ENCODE assay signal across 8 mouse cellular contexts in genomic region chr8:70699834-70700554, GRCm38 (mm10). TPM values are rescaled to one million over a fixed set of nuclear protein-coding genes. Genes with fewer than 3 reads are reported as not detected.
A peak's percentile ranks its signal among the peaks of the same experiment; 100 is the strongest.
DNase-seq lines count a peak whose midpoint lies in the region; ATAC-seq and TF ChIP-seq lines count a peak whose summit lies in the region.

No protein-coding gene starts in this region.

- no peaks in the 10 kb centered on the region for H3K27me3 ChIP-seq in MEL (ENCODE audit: control insufficient read depth in 1 of 2, insufficient read depth in 2 of 2, low read length in 2 of 2)
- 0 out of 2 replicates have a peak, but pooled peaks cover under 1% of the 10 kb centered on the region for H3K27me3 ChIP-seq in hindbrain, embryonic 13.5 days

- no peaks in the 10 kb centered on the region for H3K9me3 ChIP-seq in MEL (replicated peaks; ENCODE audit: insufficient read depth, low read length)
- no peaks in the 10 kb centered on the region for H3K9me3 ChIP-seq in hindbrain, embryonic 13.5 days

- DNase-seq in MEL (ENCODE audit: low read depth, low spot score), result peak; percentile 85
- peak; percentile 94 to 95 for DNase-seq in cerebellum, postnatal 10 days
- DNase-seq in frontal cortex, postnatal 14 days (ENCODE audit: low spot score in 2 of 2), result peak; percentile 79 to 80
- peak; percentile 80 for DNase-seq in left cerebral cortex, adult 11 months (ENCODE audit: low spot score)
- DNase-seq in lung, postnatal 25 days (ENCODE audit: low spot score), result peak; percentile 80
- peak; percentile 81 for DNase-seq in right cerebral cortex, adult 18-20 months
- peak; percentile 72 for DNase-seq in urinary bladder, adult 18-20 months (ENCODE audit: low spot score in 2 of 2)

- peak overlapping the region; percentile 78 for H3K9ac ChIP-seq in MEL (ENCODE audit: control insufficient read depth, low read depth, low read length, poor library complexity, severe bottlenecking)
- peak overlapping the region; percentile 100 for H3K9ac ChIP-seq in hindbrain, embryonic 13.5 days

- no peak for TF ChIP-seq EP300 in MEL (IDR thresholded peaks at IDR 0.05; ENCODE audit: low read depth in 1 of 2, low read length in 2 of 2)

- H3K4me1 ChIP-seq in MEL (ENCODE audit: control insufficient read depth in 1 of 2, insufficient read depth in 2 of 2, low read length in 2 of 2), result peaks cover 9 to 19% of the 10 kb centered on the region in 2 experiments
- H3K4me1 ChIP-seq in hindbrain, embryonic 13.5 days (replicated peaks), result peaks cover 71% of the 10 kb centered on the region

- no peak for TF ChIP-seq CTCF in MEL (IDR thresholded peaks at IDR 0.05 in 2 of 3, conservative IDR thresholded peaks at IDR 0.05 in 1 of 3; ENCODE audit: control insufficient read depth in 1 of 3, insufficient read depth in 1 of 3, low read depth in 2 of 3, low read length in 3 of 3, poor library complexity in 1 of 3, severe bottlenecking in 1 of 3)

- H3K4me3 ChIP-seq in MEL (ENCODE audit: control insufficient read depth in 1 of 2, insufficient read depth in 1 of 2, low read depth in 2 of 2, low read length in 2 of 2), result peak overlapping the region; percentile 61 to 88
- H3K4me3 ChIP-seq in hindbrain, embryonic 13.5 days, result peak overlapping the region; percentile 96

- TF ChIP-seq RAD21 in MEL (IDR thresholded peaks at IDR 0.05; ENCODE audit: low read depth, low read length), result no peak

- H3K36me3 ChIP-seq in MEL (ENCODE audit: control insufficient read depth in 1 of 2, insufficient read depth in 2 of 2, low read length in 2 of 2), result peaks cover 0 to under 1% of the 10 kb centered on the region in 2 experiments; a peak in 2 of 4 replicates
- H3K36me3 ChIP-seq in hindbrain, embryonic 13.5 days, result peaks cover 9% of the 10 kb centered on the region

- under 1% methylated on average over 55 of the region's 59 CpGs for WGBS in hindbrain, embryonic 13.5 days

- TF ChIP-seq POLR2A in MEL (IDR thresholded peaks at IDR 0.05; ENCODE audit: control insufficient read depth in 1 of 2, insufficient read depth in 1 of 2, low read depth in 1 of 2, low read length in 2 of 2, poor library complexity in 1 of 2), result peak; percentile 31 to 46; a peak in 2 of 4 replicates

- ATAC-seq in hindbrain, embryonic 13.5 days (ENCODE audit: low FRiP score), result 0 out of 2 replicates have a peak, but pooled peaks have one; percentile 1

- H3K27ac ChIP-seq in MEL (ENCODE audit: control insufficient read depth, low read depth, low read length), result peak overlapping the region; percentile 51
- peak overlapping the region; percentile 100 for H3K27ac ChIP-seq in hindbrain, embryonic 13.5 days

- peak overlapping the region; percentile 87 for H3K4me2 ChIP-seq in hindbrain, embryonic 13.5 days

- peaks cover 11% of the 10 kb centered on the region; the same call in 1 of the 2 replicates for H3K79me2 ChIP-seq in MEL (ENCODE audit: control insufficient read depth, insufficient read depth, low read length, poor library complexity)

TF ChIP-seq in MEL, 35 proteins besides CTCF, POLR2A, EP300 and RAD21:
- TF ChIP-seq NRF1 (IDR thresholded peaks at IDR 0.05; ENCODE audit: insufficient read depth, low read depth, low read length, poor library complexity, severe bottlenecking), result peak; percentile 79
- no peak for TF ChIP-seq ZC3H11A (IDR thresholded peaks at IDR 0.05; ENCODE audit: low read depth, low read length)
- TF ChIP-seq USF2 (IDR thresholded peaks at IDR 0.05; ENCODE audit: borderline replicate concordance in 1 of 2, insufficient read depth in 1 of 2, low read depth in 1 of 2, low read length in 2 of 2), result no peak
- TF ChIP-seq MAZ (IDR thresholded peaks at IDR 0.05; ENCODE audit: low read depth, low read length), result no peak; the same call in 1 of the 2 replicates
- 0 out of 2 replicates have a peak, but pooled peaks have one; percentile 18 for TF ChIP-seq TBP (IDR thresholded peaks at IDR 0.05; ENCODE audit: low read depth, low read length)
- TF ChIP-seq TCF12 (IDR thresholded peaks at IDR 0.05; ENCODE audit: low read depth, low read length), result peak; percentile 37; the same call in 1 of the 2 replicates
- TF ChIP-seq GATA1 (IDR thresholded peaks at IDR 0.05; ENCODE audit: low read depth, low read length), result no peak
- no peak; the same call in 1 of the 2 replicates for TF ChIP-seq HCFC1 (IDR thresholded peaks at IDR 0.05; ENCODE audit: low read depth, low read length)
- no peak for TF ChIP-seq TAL1 (IDR thresholded peaks at IDR 0.05; ENCODE audit: low read length)
- no peak for TF ChIP-seq MAX (IDR thresholded peaks at IDR 0.05; ENCODE audit: low read length)
- TF ChIP-seq USF1 (IDR thresholded peaks at IDR 0.05; ENCODE audit: low read depth, low read length), result no peak
- TF ChIP-seq ZMIZ1 (IDR thresholded peaks at IDR 0.05; ENCODE audit: low read depth, low read length), result no peak
- no peak for TF ChIP-seq SMC3 (IDR thresholded peaks at IDR 0.05; ENCODE audit: low read depth, low read length)
- no peak for TF ChIP-seq JUND (IDR thresholded peaks at IDR 0.05; ENCODE audit: low read depth, low read length)
- no peak for TF ChIP-seq ELF1 (IDR thresholded peaks at IDR 0.05; ENCODE audit: low read depth, low read length)
- no peak for TF ChIP-seq BHLHE40 (IDR thresholded peaks at IDR 0.05; ENCODE audit: borderline replicate concordance, low read depth, low read length)
- 0 out of 2 replicates have a peak, but pooled peaks have one; percentile 40 for TF ChIP-seq ZNF384 (IDR thresholded peaks at IDR 0.05; ENCODE audit: low read depth, low read length)
- no peak for TF ChIP-seq E2F4 (IDR thresholded peaks at IDR 0.05; ENCODE audit: borderline replicate concordance, low read depth, low read length)
- TF ChIP-seq MAFK (IDR thresholded peaks at IDR 0.05; ENCODE audit: borderline replicate concordance, low read depth, low read length), result no peak
- TF ChIP-seq ZKSCAN1 (IDR thresholded peaks at IDR 0.05; ENCODE audit: low read depth, low read length), result no peak
- peak; percentile 67; the same call in 1 of the 2 replicates for TF ChIP-seq ETS1 (IDR thresholded peaks at IDR 0.05; ENCODE audit: low read depth, low read length)
- no peak for TF ChIP-seq CHD2 (IDR thresholded peaks at IDR 0.05; ENCODE audit: low read length)
- TF ChIP-seq SIN3A (IDR thresholded peaks at IDR 0.05; ENCODE audit: low read length), result peak; percentile 18; the same call in 1 of the 2 replicates
- no peak for TF ChIP-seq MYB (IDR thresholded peaks at IDR 0.05; ENCODE audit: low read depth, low read length)
- TF ChIP-seq GABPA (IDR thresholded peaks at IDR 0.05; ENCODE audit: low read depth, low read length), result no peak
- no peak for TF ChIP-seq KAT2A (conservative IDR thresholded peaks at IDR 0.05; ENCODE audit: low read depth, low read length)
- TF ChIP-seq MEF2A (IDR thresholded peaks at IDR 0.05; ENCODE audit: extremely low read depth, insufficient replicate concordance, low read depth, low read length, poor library complexity, severe bottlenecking), result no peak
- TF ChIP-seq NELFE (IDR thresholded peaks at IDR 0.05; ENCODE audit: low read depth, low read length), result peak; percentile 49
- no peak for TF ChIP-seq POLR2AphosphoS5 (IDR thresholded peaks at IDR 0.05; ENCODE audit: borderline replicate concordance, low read depth, low read length)
- TF ChIP-seq MYC (IDR thresholded peaks at IDR 0.05; ENCODE audit: low read depth, low read length), result no peak
- peak; percentile 71; the same call in 1 of the 2 replicates for TF ChIP-seq MXI1 (IDR thresholded peaks at IDR 0.05; ENCODE audit: low read depth, low read length)
- no peak for TF ChIP-seq POLR2AphosphoS2 (IDR thresholded peaks at IDR 0.05; ENCODE audit: low read length)
- no peak for TF ChIP-seq RCOR1 (IDR thresholded peaks at IDR 0.05; ENCODE audit: low read depth, low read length)
- no peak for TF ChIP-seq CHD1 (IDR thresholded peaks at IDR 0.05; ENCODE audit: low read depth, low read length)
- TF ChIP-seq UBTF (IDR thresholded peaks at IDR 0.05; ENCODE audit: borderline replicate concordance, insufficient read depth, low read depth, low read length), result no peak

RNA-seq across cellular contexts. Expression of gene Jund, which starts 1.2 kb away (rescaled TPM):
- total RNA-seq in MEL (2012; rRNA removed), result 11.1 and 16.5 TPM in 2 replicates
- polyA plus RNA-seq in MEL (2012; ENCODE audit: insufficient read depth in 1 of 2, insufficient read length in 2 of 2, low read depth in 1 of 2, low replicate concordance in 2 of 2, missing spikeins in 1 of 2), result 10 to 100 TPM in 1 of 2 experiments, not detected in 1; 18.8 TPM
- polyA plus RNA-seq in hindbrain, embryonic 13.5 days (2015; fragmentation: Nextera tagmentation; extraction: Ambion mirVana), result 79.2 and 94.3 TPM in 2 replicates

RNA-seq across cellular contexts. Expression of gene Iqcn, which starts 3.3 kb away (rescaled TPM):
- 0.03 TPM in 1 of 2 replicates, not detected in the other for total RNA-seq in MEL (2012; rRNA removed)
- not detected for polyA plus RNA-seq in MEL (2012; ENCODE audit: insufficient read depth in 1 of 2, insufficient read length in 2 of 2, low read depth in 1 of 2, low replicate concordance in 2 of 2, missing spikeins in 1 of 2)
- 0.04 and 0.09 TPM in 2 replicates for polyA plus RNA-seq in hindbrain, embryonic 13.5 days (2015; fragmentation: Nextera tagmentation; extraction: Ambion mirVana)

RNA-seq across cellular contexts. Expression of gene Gm3336, which starts 18.3 kb away (rescaled TPM):
- total RNA-seq in MEL (2012; rRNA removed), result 0.19 and 0.20 TPM in 2 replicates
- polyA plus RNA-seq in MEL (2012; ENCODE audit: insufficient read depth in 1 of 2, insufficient read length in 2 of 2, low read depth in 1 of 2, low replicate concordance in 2 of 2, missing spikeins in 1 of 2), result under 1 TPM in 1 of 2 experiments, not detected in 1; 0.72 TPM
- not detected in 2 replicates for polyA plus RNA-seq in hindbrain, embryonic 13.5 days (2015; fragmentation: Nextera tagmentation; extraction: Ambion mirVana)

RNA-seq across cellular contexts. Expression of gene Pde4c, which starts 23.5 kb away (rescaled TPM):
- 0.65 and 0.75 TPM in 2 replicates for total RNA-seq in MEL (2012; rRNA removed)
- 1 to 10 TPM in 1 of 2 experiments, not detected in 1; 3.0 TPM for polyA plus RNA-seq in MEL (2012; ENCODE audit: insufficient read depth in 1 of 2, insufficient read length in 2 of 2, low read depth in 1 of 2, low replicate concordance in 2 of 2, missing spikeins in 1 of 2)
- polyA plus RNA-seq in hindbrain, embryonic 13.5 days (2015; fragmentation: Nextera tagmentation; extraction: Ambion mirVana), result 0.14 and 0.23 TPM in 2 replicates

RNA-seq across cellular contexts. Expression of gene Lsm4, which starts 26.9 kb away (rescaled TPM):
- 152 and 172 TPM in 2 replicates for total RNA-seq in MEL (2012; rRNA removed)
- 1,000 to 10,000 TPM in 1 of 2 experiments, 100 to 1,000 TPM in 1; 514 to 2,024 TPM for polyA plus RNA-seq in MEL (2012; ENCODE audit: insufficient read depth in 1 of 2, insufficient read length in 2 of 2, low read depth in 1 of 2, low replicate concordance in 2 of 2, missing spikeins in 1 of 2)
- polyA plus RNA-seq in hindbrain, embryonic 13.5 days (2015; fragmentation: Nextera tagmentation; extraction: Ambion mirVana), result 191 and 193 TPM in 2 replicates

Comparison
In these comparisons a context has a peak if more than half of its experiments do, and no peak if none do; other contexts are left out.
1. Peak in every context shown above with its lines: DNase-seq, ATAC-seq, H3K4me3 ChIP-seq and H3K27ac ChIP-seq.